Mouse (Mus musculus) thymus, adult 2 months (tissue): ENCODE results near the gene Lmln.

Experiments used
- CTCF ChIP-seq: fragments of 200-500 bp; IDR thresholded peaks from 2 replicates; pipeline ENCODE4 v1.5.1; 2012; ENCODE audit warnings: mild to moderate bottlenecking, control low read depth, low read length, moderate library complexity, borderline replicate concordance; ENCODE audit not compliant: control insufficient read depth, poor library complexity, insufficient read depth; ENCODE audit errors: extremely low read depth
- POLR2A ChIP-seq: fragments of 200-500 bp; IDR thresholded peaks from 2 replicates; pipeline ENCODE4 v1.6.1; 2012; ENCODE audit warnings: mild to moderate bottlenecking, low read length, control low read depth, moderate library complexity; ENCODE audit not compliant: control insufficient read depth, poor library complexity, insufficient read depth; ENCODE audit errors: extremely low read depth

DNA sequence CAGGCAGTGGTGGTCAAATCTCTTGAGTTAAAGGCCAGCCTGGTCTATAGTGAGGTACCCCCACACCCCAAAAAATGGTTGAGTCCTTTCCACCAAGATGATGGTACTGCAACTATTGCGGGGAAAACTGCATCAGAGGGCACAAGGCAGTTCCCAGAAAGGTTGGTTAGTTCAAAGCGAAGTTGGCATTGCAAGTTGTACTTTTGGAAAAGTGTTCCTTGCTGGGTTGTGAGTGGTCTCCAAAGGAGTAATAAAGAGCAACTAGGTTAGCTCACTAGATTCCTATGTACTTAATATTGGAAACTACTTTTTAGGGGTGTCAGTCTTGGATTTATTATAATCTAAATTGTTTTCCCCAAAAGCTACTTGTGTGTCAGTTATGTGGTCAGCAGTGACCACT, 1.4 kb upstream of the Lmln start:
- TF ChIP-seq POLR2A = no peak
- TF ChIP-seq CTCF = no peak
